Comparison of ENCODE assay signal across 11 mouse cellular contexts in the genomic region with DNA sequence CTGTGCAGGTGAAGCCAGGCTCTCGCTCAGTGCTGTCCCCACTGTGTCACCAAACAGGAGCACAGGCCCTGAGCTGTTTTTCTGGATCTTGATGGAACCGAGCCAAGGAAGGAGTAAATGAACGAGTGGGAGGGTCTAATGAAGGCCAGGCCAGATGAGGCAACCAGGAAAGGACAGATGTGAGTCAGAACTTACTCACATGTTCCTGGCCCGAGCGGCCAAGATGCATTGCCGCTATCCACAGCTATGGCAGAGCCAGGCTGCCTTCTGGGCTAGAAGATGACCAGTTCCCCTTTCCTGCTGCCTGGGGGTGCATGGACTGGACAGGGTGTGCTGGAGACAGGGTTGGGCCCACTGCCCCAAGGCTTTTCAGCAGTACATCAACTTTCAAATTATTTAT. TPM values are rescaled to one million over a fixed set of nuclear protein-coding genes. Genes with fewer than 3 reads are reported as not detected.
DNase-seq lines count a peak whose midpoint lies in the region; ATAC-seq and TF ChIP-seq lines count a peak whose summit lies in the region.
"Had no signal": no experiment of that assay in that cellular context is flagged by ENCODE, and none has a peak within 500 bp of the region (broad histone marks: within the 10 kb centered on the region; RNA-seq: fewer than 3 reads in every experiment).

No protein-coding gene starts in this region.

- peaks cover 38% of the 10 kb centered on the region for H3K4me1 ChIP-seq in hindbrain, embryonic 10.5 days (replicated peaks)
- no peaks in the 10 kb centered on the region for H3K4me1 ChIP-seq in hindbrain, embryonic 11.5 days (replicated peaks; ENCODE audit: control insufficient read depth, insufficient read depth, low read length)
- no peaks in the 10 kb centered on the region for H3K4me1 ChIP-seq in forebrain, postnatal 0 days (ENCODE audit: insufficient read depth)
- H3K4me1 ChIP-seq: midbrain, embryonic 15.5 days had no signal

- DNase-seq in hindbrain, embryonic 10.5 days (ENCODE audit: low spot score) = no peak
- no peak for DNase-seq in hindbrain, embryonic 11.5 days (ENCODE audit: low spot score)
- peak; percentile 93 for DNase-seq in adipocyte (ENCODE audit: low spot score)
- DNase-seq in lung, postnatal 25 days (ENCODE audit: low spot score) = peak; percentile 57
- DNase-seq in cerebellum, adult 9-10 months = no peak
- no peak for DNase-seq in Muller cell, postnatal 12 days (ENCODE audit: inconsistent ontology term)
- no peak for DNase-seq in forebrain, postnatal 0 days

- 89% methylated on average over 6 of the region's 6 CpGs for WGBS in hindbrain, embryonic 10.5 days
- 85% methylated on average over 6 of the region's 6 CpGs for WGBS in hindbrain, embryonic 11.5 days
- WGBS in forebrain, postnatal 0 days = 79% methylated on average over 6 of the region's 6 CpGs

- H3K27me3 ChIP-seq in hindbrain, embryonic 10.5 days (ENCODE audit: insufficient read depth, poor library complexity, severe bottlenecking) = no peaks in the 10 kb centered on the region
- no peaks in the 10 kb centered on the region for H3K27me3 ChIP-seq in hindbrain, embryonic 11.5 days (ENCODE audit: control insufficient read depth, insufficient read depth, low read length)
- H3K27me3 ChIP-seq in forebrain, postnatal 0 days (ENCODE audit: insufficient read depth, low read length) = no peaks in the 10 kb centered on the region
- H3K27me3 ChIP-seq: embryonic facial prominence, embryonic 15.5 days; limb, embryonic 13.5 days; midbrain, embryonic 15.5 days had no signal

- H3K9me3 ChIP-seq in hindbrain, embryonic 10.5 days = no peaks in the 10 kb centered on the region
- no peaks in the 10 kb centered on the region for H3K9me3 ChIP-seq in hindbrain, embryonic 11.5 days (ENCODE audit: control insufficient read depth, low read length)
- no peaks in the 10 kb centered on the region for H3K9me3 ChIP-seq in forebrain, postnatal 0 days (ENCODE audit: low read length)
- H3K9me3 ChIP-seq: embryonic facial prominence, embryonic 15.5 days; limb, embryonic 13.5 days; midbrain, embryonic 15.5 days had no signal

- H3K36me3 ChIP-seq in hindbrain, embryonic 10.5 days = no peaks in the 10 kb centered on the region
- H3K36me3 ChIP-seq in hindbrain, embryonic 11.5 days (ENCODE audit: control insufficient read depth, insufficient read depth, low read length) = no peaks in the 10 kb centered on the region
- H3K36me3 ChIP-seq in forebrain, postnatal 0 days (ENCODE audit: insufficient read depth) = no peaks in the 10 kb centered on the region
- H3K36me3 ChIP-seq: embryonic facial prominence, embryonic 15.5 days; limb, embryonic 13.5 days; midbrain, embryonic 15.5 days had no signal

- H3K4me2 ChIP-seq in hindbrain, embryonic 11.5 days (replicated peaks; ENCODE audit: low read depth, low read length) = no peak overlapping the region
- no peak overlapping the region for H3K4me2 ChIP-seq in forebrain, postnatal 0 days (ENCODE audit: low read depth)
- H3K4me2 ChIP-seq: embryonic facial prominence, embryonic 15.5 days; limb, embryonic 13.5 days; midbrain, embryonic 15.5 days had no signal

- H3K27ac ChIP-seq in hindbrain, embryonic 10.5 days = 0 out of 2 replicates have a peak overlapping the region, but pooled peaks have one; percentile 23
- H3K27ac ChIP-seq in hindbrain, embryonic 11.5 days (ENCODE audit: low read depth, low read length) = no peak overlapping the region
- H3K27ac ChIP-seq in forebrain, postnatal 0 days (ENCODE audit: low read depth, low read length) = no peak overlapping the region
- H3K27ac ChIP-seq: embryonic facial prominence, embryonic 15.5 days; limb, embryonic 13.5 days; midbrain, embryonic 15.5 days had no signal

- H3K9ac ChIP-seq in hindbrain, embryonic 11.5 days (ENCODE audit: low read depth, low read length) = no peak overlapping the region
- no peak overlapping the region for H3K9ac ChIP-seq in forebrain, postnatal 0 days
- H3K9ac ChIP-seq: embryonic facial prominence, embryonic 15.5 days; limb, embryonic 13.5 days; midbrain, embryonic 15.5 days had no signal

- no peak for TF ChIP-seq CTCF in forebrain, postnatal 0 days (IDR thresholded peaks at IDR 0.05; ENCODE audit: low read depth)

- no peak overlapping the region for H3K4me3 ChIP-seq in hindbrain, embryonic 10.5 days
- H3K4me3 ChIP-seq in hindbrain, embryonic 11.5 days (ENCODE audit: low read depth, low read length) = no peak overlapping the region
- H3K4me3 ChIP-seq in forebrain, postnatal 0 days (ENCODE audit: low read depth, low read length) = no peak overlapping the region
- H3K4me3 ChIP-seq: embryonic facial prominence, embryonic 15.5 days; limb, embryonic 13.5 days; midbrain, embryonic 15.5 days had no signal

- no peak for ATAC-seq in hindbrain, embryonic 11.5 days (ENCODE audit: low FRiP score)
- peak; percentile 48 for ATAC-seq in granulocyte monocyte progenitor cell, adult 5-6 weeks (replicated peaks; ENCODE audit: poor library complexity, severe bottlenecking)
- no peak for ATAC-seq in forebrain, postnatal 0 days
- ATAC-seq: midbrain, embryonic 15.5 days had no signal

RNA-seq across cellular contexts. Expression of a gene that starts 0.3 kb away (rescaled TPM):
- 20.0 and 23.6 TPM in 2 replicates for polyA plus RNA-seq in hindbrain, embryonic 10.5 days (2016; fragmentation: Nextera tagmentation; extraction: Ambion mirVana)
- 17.6 and 20.9 TPM in 2 replicates for polyA plus RNA-seq in hindbrain, embryonic 11.5 days (2014; fragmentation: Nextera tagmentation; extraction: Ambion mirVana)
- total RNA-seq in granulocyte monocyte progenitor cell, adult 5-6 weeks (2014; fragmentation: Nextera tagmentation) = 0.56 and 1.6 TPM in 2 replicates
- total RNA-seq in granulocyte monocyte progenitor cell, adult 5-6 weeks (2017) = 0.69 and 0.82 TPM in 2 replicates
- 41.9 and 55.8 TPM in 2 replicates for total RNA-seq in forebrain, postnatal 0 days (2014; rRNA removed)
- 40.7 and 62.7 TPM in 2 replicates for polyA plus RNA-seq in forebrain, postnatal 0 days (2015; fragmentation: Nextera tagmentation; extraction: Ambion mirVana)

RNA-seq across cellular contexts. Expression of a gene that starts 14.3 kb away (rescaled TPM):
- 1.3 TPM in 2 replicates for polyA plus RNA-seq in hindbrain, embryonic 10.5 days (2016; fragmentation: Nextera tagmentation; extraction: Ambion mirVana)
- polyA plus RNA-seq in hindbrain, embryonic 11.5 days (2014; fragmentation: Nextera tagmentation; extraction: Ambion mirVana) = 0.46 and 0.53 TPM in 2 replicates
- total RNA-seq in granulocyte monocyte progenitor cell, adult 5-6 weeks (2014; fragmentation: Nextera tagmentation) = not detected in 2 replicates
- not detected in 2 replicates for total RNA-seq in granulocyte monocyte progenitor cell, adult 5-6 weeks (2017)
- 10.3 and 14.3 TPM in 2 replicates for total RNA-seq in forebrain, postnatal 0 days (2014; rRNA removed)
- 5.3 and 8.0 TPM in 2 replicates for polyA plus RNA-seq in forebrain, postnatal 0 days (2015; fragmentation: Nextera tagmentation; extraction: Ambion mirVana)

RNA-seq across cellular contexts. Expression of a gene that starts 41.1 kb away (rescaled TPM):
- polyA plus RNA-seq in hindbrain, embryonic 10.5 days (2016; fragmentation: Nextera tagmentation; extraction: Ambion mirVana) = not detected in 2 replicates
- not detected in 2 replicates for polyA plus RNA-seq in hindbrain, embryonic 11.5 days (2014; fragmentation: Nextera tagmentation; extraction: Ambion mirVana)
- total RNA-seq in granulocyte monocyte progenitor cell, adult 5-6 weeks (2014; fragmentation: Nextera tagmentation) = not detected in 2 replicates
- total RNA-seq in granulocyte monocyte progenitor cell, adult 5-6 weeks (2017) = not detected in 2 replicates
- total RNA-seq in forebrain, postnatal 0 days (2014; rRNA removed) = not detected in 2 replicates
- not detected in 2 replicates for polyA plus RNA-seq in forebrain, postnatal 0 days (2015; fragmentation: Nextera tagmentation; extraction: Ambion mirVana)
- polyA plus RNA-seq: embryonic facial prominence, embryonic 15.5 days; limb, embryonic 13.5 days; midbrain, embryonic 15.5 days had no signal

RNA-seq across cellular contexts. Expression of a gene that starts 54.5 kb away (rescaled TPM):
- 0.52 and 0.61 TPM in 2 replicates for polyA plus RNA-seq in hindbrain, embryonic 10.5 days (2016; fragmentation: Nextera tagmentation; extraction: Ambion mirVana)
- polyA plus RNA-seq in hindbrain, embryonic 11.5 days (2014; fragmentation: Nextera tagmentation; extraction: Ambion mirVana) = 0.46 and 0.75 TPM in 2 replicates
- 0.21 TPM in 1 of 2 replicates, not detected in the other for total RNA-seq in granulocyte monocyte progenitor cell, adult 5-6 weeks (2014; fragmentation: Nextera tagmentation)
- not detected in 2 replicates for total RNA-seq in granulocyte monocyte progenitor cell, adult 5-6 weeks (2017)
- 0.92 and 2.8 TPM in 2 replicates for total RNA-seq in forebrain, postnatal 0 days (2014; rRNA removed)
- polyA plus RNA-seq in forebrain, postnatal 0 days (2015; fragmentation: Nextera tagmentation; extraction: Ambion mirVana) = 0.80 and 1.5 TPM in 2 replicates

Comparison
In these comparisons a context has a peak if more than half of its experiments do, and no peak if none do; other contexts are left out.
1. DNase-seq: peak in adipocyte (single experiment) and lung, postnatal 25 days (single experiment); none in hindbrain, embryonic 10.5 days (single experiment), hindbrain, embryonic 11.5 days (single experiment), cerebellum, adult 9-10 months (single experiment), Muller cell, postnatal 12 days (single experiment) and forebrain, postnatal 0 days (single experiment).